Mouse (Mus musculus): Measurements from ENCODE around the gene Brd3.

DNA sequence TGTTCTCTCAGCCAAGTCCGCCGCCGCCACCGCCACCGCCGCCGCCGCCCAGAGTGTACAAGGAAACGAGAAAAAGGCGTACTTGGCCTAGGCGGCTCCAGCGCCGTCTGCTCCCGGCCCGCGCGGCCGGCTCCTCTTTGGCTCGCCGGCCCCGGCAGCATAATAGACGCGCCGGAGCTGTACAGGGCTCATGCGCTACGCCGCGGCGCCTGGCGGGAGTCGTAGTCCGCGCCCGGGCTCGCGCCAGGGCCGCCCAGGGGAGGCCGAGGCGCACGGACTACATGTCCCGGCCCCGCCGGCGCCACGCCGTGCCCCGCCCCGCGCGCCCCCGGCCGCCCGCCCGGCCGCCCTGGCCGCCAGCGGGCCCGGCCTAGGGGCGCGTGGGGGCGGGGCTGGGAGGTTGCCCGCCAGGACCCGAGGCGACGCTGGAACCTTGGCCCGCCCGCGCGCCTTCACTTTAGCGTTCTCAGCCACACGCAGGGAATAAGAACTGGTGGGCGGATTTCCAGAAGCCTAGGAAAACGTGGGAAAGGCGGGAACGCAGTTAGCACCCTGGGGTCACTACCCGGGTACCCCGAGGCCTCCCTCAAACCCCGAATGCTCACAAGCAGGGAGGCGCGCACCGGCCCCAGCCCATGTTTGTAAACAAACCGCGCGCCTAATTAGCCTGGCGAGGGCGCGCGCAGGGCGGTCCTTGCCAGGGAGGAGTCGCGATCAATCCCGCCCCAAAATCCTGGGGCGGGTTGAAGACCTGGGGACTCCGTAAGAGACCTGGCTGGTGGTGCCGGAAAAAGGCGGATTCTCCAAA, 31.8 kb downstream of the Brd3 start:
- TF ChIP-seq CTCF (conservative IDR thresholded peaks at IDR 0.05; ENCODE audit: insufficient read depth, insufficient read length, low read depth, low read length) (no peak), POLR2A (IDR thresholded peaks at IDR 0.05; ENCODE audit: low read depth, low read length) (peak; percentile 75)
